Mouse (Mus musculus) liver, embryonic 18 days (tissue): ENCODE results near the gene Adam34. TPM values are rescaled to one million over a fixed set of nuclear protein-coding genes. Genes with fewer than 3 reads are reported as not detected.

Experiments
- polyA plus RNA-seq: library from polyadenylated mRNA; depleted of rRNA; stranded (reverse); fragments of >200 nt; gene quantifications from 2 replicates; pipeline ENCODE4 v1.2.3, GENCODE M21; 2012; rRNA removed

Gene Adam34
- polyA plus RNA-seq, result not detected in 2 replicates

DNA sequence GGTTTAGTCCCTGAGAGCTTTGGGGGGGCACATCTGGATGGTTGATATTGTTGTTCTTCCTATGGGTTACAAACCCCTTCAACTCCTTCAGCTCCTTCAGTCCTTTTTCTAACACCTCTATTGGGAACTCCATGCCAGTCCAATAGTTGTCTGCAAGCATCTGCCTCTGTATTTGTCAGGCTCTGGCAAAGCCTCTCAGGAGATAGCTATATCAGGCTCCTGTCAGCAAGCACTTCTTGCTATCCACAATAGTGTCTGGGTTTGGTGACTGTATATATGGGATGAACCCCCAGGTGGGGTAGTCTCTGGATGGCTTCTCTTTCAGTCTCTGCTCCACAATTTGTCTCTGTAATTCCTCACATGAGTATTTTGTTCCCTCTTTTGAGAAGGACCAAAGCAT, at the start of gene Adam34:
Adam34 (minus strand) TSS at position 101 of the 400 bp plus-strand sequence.

DNA sequence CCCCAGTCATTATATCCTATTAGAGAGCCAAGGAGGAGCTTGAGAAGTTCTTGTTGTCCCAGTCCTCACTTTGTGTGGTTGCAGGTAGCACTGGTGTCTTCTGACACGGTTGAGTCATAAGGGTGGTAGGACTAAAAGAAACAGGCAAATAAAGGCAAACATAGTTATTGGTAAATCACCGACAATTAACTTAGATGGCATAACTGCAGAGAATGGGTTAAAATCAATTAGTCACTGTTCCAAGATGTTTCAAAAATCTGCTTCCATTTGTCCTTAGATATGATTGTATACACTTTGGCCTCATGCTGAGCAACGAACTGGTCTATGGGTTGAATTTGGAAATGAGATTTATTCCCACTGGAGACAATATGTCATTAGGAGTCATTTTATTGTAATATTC, 82.7 kb downstream of the Adam34 start, which contains the start of gene Gm5346:
Gm5346 (minus strand) TSS at position 101 of the 400 bp plus-strand sequence.

Other genes with a start within 250 kb of the Adam34 start
- gene Adam26b, start 181.9 kb downstream of the Adam34 start, polyA plus RNA-seq, result not detected in 2 replicates
- not detected in 2 replicates for gene Adam26a, start 133.3 kb downstream of the Adam34 start, polyA plus RNA-seq
- gene Gm5346, start 82.8 kb downstream of the Adam34 start, polyA plus RNA-seq, result not detected in 2 replicates